Mouse (Mus musculus) G1E (cell line): ENCODE results near the gene Tmprss13. TPM values are rescaled to one million over a fixed set of nuclear protein-coding genes. Genes with fewer than 3 reads are reported as not detected.

Experiments used
- ATAC-seq: 2 replicates; pipeline ENCODE4 v1.8.0; 2016; ENCODE audit warnings: mild to moderate bottlenecking; ENCODE audit not compliant: insufficient number of reproducible peaks, poor library complexity, low FRiP score, severe bottlenecking; ENCODE audit errors: extremely low read depth
- DNase-seq: peaks from one replicate; pipeline ENCODE4 v3.0.0; 2012; ENCODE audit warnings: low spot score
- H3K27me3 ChIP-seq: 2 replicates; pipeline ENCODE4 v1.6.1; 2012; ENCODE audit warnings: mild to moderate bottlenecking, low read length, inconsistent platforms; ENCODE audit not compliant: insufficient read depth
- H3K36me3 ChIP-seq: replicated peaks from 2 replicates; pipeline ENCODE3; 2012; ENCODE audit warnings: mild to moderate bottlenecking, inconsistent platforms
- H3K4me1 ChIP-seq: 2 replicates; pipeline ENCODE4 v1.6.1; 2012; ENCODE audit warnings: low read depth, low read length, inconsistent platforms, mixed read lengths; ENCODE audit not compliant: insufficient read depth
- H3K4me3 ChIP-seq: 2 replicates; pipeline ENCODE4 v1.5.1; 2012; ENCODE audit warnings: low read depth, mild to moderate bottlenecking, inconsistent platforms, low read length, moderate library complexity, mixed read lengths
- H3K9me3 ChIP-seq: replicated peaks from 2 replicates; pipeline ENCODE4 v1.6.1; 2012; ENCODE audit warnings: inconsistent platforms
- CTCF ChIP-seq: IDR thresholded peaks from 2 replicates; pipeline ENCODE4 v1.5.1; 2012; ENCODE audit warnings: low read depth, low read length, inconsistent platforms, mixed read lengths
- GATA1 ChIP-seq: IDR thresholded peaks from 2 replicates; pipeline ENCODE4 v1.6.1; 2012; ENCODE audit warnings: borderline replicate concordance, low read length, inconsistent platforms, mixed read lengths
- GATA2 ChIP-seq: IDR thresholded peaks from 2 replicates; pipeline ENCODE4 v1.6.1; 2012; ENCODE audit warnings: low read depth, low read length, inconsistent platforms, borderline replicate concordance
- POLR2AphosphoS5 ChIP-seq: IDR thresholded peaks from 2 replicates; pipeline ENCODE4 v1.6.1; 2012; ENCODE audit warnings: low read depth, low read length, inconsistent platforms; ENCODE audit not compliant: insufficient replicate concordance
- TAL1 ChIP-seq: conservative IDR thresholded peaks from 2 replicates; pipeline ENCODE4 v1.6.1; 2012; ENCODE audit warnings: low read depth, low read length, inconsistent platforms, mixed read lengths
- polyA plus RNA-seq: library from polyadenylated mRNA; stranded (reverse); fragments of >175 nt; gene quantifications from 2 replicates; pipeline ENCODE4 v1.2.3, GENCODE M21; 2012
- total RNA-seq, 2 experiments: library from RNA; stranded (forward) in 1 of 2; stranded (reverse) in 1 of 2; fragments of 200-1000 nt in 1 of 2; fragments of >200 nt in 1 of 2; fragmentation: Nextera tagmentation in 1 of 2; gene quantifications; 2 replicates each; pipeline ENCODE4 v1.2.3; 2014 to 2017

Tmprss13 gene
- total and polyA plus RNA-seq, 3 experiments: 0.05 TPM; not detected in 2

DNA sequence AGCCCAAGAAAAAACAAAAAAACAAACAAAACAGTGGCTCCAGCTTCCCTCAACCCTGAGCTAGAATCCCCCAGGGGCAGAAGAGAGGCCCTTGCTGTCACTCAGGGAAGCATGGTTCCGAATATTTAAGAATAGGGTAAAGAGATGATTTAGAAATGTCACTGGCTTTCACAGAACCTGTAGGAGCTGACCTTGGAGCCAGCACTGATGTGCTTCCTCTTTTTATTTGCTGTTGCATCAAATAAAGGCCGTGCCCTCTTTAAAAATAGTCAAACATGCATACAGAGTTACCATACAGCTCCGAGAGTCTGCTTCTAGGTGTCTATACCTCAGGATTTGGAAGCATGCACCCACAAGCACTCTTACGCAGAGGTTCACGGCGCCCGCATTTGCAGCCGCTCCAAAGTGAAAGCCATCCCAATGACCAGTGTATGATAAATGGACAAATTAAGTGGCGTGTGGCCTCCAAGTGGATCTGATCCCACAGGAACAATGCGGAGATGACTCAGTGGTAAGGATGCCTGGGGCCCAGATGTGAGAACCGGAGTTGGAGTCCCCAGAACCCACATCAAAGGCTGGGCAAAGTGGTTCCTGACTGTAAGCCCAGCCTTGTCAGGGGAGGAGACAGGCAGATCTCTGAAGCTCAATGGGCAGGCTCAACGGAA, 12.0 kb upstream of the Tmprss13 start:
- no peaks in the 10 kb centered on the region for H3K36me3 ChIP-seq
- no peaks in the 10 kb centered on the region for H3K9me3 ChIP-seq
- no peak overlapping the region for H3K4me3 ChIP-seq
- peaks cover 10% of the 10 kb centered on the region; the same call in 1 of the 2 replicates for H3K27me3 ChIP-seq
- TF ChIP-seq CTCF (no peak), GATA1 (no peak), TAL1 (no peak), GATA2 (no peak), POLR2AphosphoS5 (no peak)
- no peak for ATAC-seq
- H3K4me1 ChIP-seq: 0 out of 2 replicates have a peak, but pooled peaks cover 1% of the 10 kb centered on the region
- DNase-seq: no peak

GRCm38 (mm10) chr9:45308521-45308920, 10.4 kb upstream of the Tmprss13 start:
- Histone ChIP-seq H3K36me3 (no peaks in the 10 kb centered on the region), H3K9me3 (no peaks in the 10 kb centered on the region), H3K4me1 (no peaks in the 10 kb centered on the region), H3K4me3 (no peak overlapping the region), H3K27me3 (peaks cover 10% of the 10 kb centered on the region; the same call in 1 of the 2 replicates)
- TF ChIP-seq TAL1 (no peak), CTCF (no peak), POLR2AphosphoS5 (no peak), GATA1 (no peak), GATA2 (no peak)
- ATAC-seq (no peak), DNase-seq (no peak)

DNA sequence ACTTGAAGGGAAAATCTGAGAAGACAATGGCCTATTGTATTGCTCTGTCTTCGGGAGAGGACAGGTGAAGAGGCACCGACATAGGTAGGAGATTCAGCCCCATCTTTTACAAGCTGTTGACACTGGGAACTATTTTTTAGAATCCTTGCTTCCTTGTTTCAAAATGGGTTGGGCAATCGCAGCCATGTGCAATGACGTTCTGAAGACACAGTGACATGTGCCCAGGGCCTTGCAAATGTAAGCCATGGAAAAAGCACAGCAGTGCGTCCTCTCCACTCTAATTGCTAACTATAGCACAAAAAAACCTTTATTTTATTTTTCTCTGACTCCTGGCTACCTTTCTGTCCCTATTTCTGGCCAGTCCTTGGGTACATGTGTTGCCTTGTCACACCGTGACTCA, 7.0 kb upstream of the Tmprss13 start:
- H3K36me3 ChIP-seq: no peaks in the 10 kb centered on the region
- H3K4me3 ChIP-seq: no peak overlapping the region
- ATAC-seq (no peak), DNase-seq (no peak)
- H3K9me3 ChIP-seq: no peaks in the 10 kb centered on the region
- peaks cover 4% of the 10 kb centered on the region; the same call in 1 of the 2 replicates for H3K27me3 ChIP-seq
- H3K4me1 ChIP-seq: no peaks in the 10 kb centered on the region
- TF ChIP-seq POLR2AphosphoS5 (no peak), TAL1 (no peak), GATA1 (no peak)

DNA sequence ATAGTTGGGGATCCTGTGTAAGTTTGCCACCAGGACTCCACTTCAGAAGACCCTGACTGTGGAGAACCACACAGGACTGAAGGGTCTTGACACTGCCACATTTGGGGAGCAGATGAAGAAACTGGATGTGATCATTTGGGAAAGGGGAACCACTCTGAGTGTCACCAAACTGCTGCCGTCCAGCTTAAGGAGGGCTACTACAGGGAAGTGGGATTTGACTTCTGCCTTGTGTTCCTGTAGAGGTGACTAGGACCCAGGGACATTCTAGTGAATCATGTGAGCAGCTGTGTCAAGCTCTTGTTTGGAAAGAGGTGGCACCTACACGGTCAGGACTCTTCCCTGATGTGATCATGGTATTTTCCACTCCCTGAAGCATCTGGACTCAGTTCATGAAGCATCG, 5.0 kb upstream of the Tmprss13 start:
- DNase-seq (no peak), ATAC-seq (no peak)
- Histone ChIP-seq H3K27me3 (no peaks in the 10 kb centered on the region), H3K36me3 (no peaks in the 10 kb centered on the region), H3K9me3 (no peaks in the 10 kb centered on the region), H3K4me1 (no peaks in the 10 kb centered on the region), H3K4me3 (no peak overlapping the region)
- TF ChIP-seq TAL1 (no peak), CTCF (no peak), GATA1 (no peak), POLR2AphosphoS5 (no peak), GATA2 (no peak)

- Histone ChIP-seq H3K9me3 (no peaks in the 10 kb centered on the region), H3K4me3 (no peak overlapping the region), H3K36me3 (no peaks in the 10 kb centered on the region), H3K4me1 (no peaks in the 10 kb centered on the region), H3K27me3 (no peaks in the 10 kb centered on the region)
- no peak for TF ChIP-seq CTCF
- TF ChIP-seq GATA2: no peak
- TF ChIP-seq POLR2AphosphoS5: no peak
- TF ChIP-seq TAL1: no peak
- no peak for TF ChIP-seq GATA1
- DNase-seq (no peak), ATAC-seq (no peak)
Observed at GRCm38 (mm10) chr9:45317635-45318034, 1.3 kb upstream of the Tmprss13 start.

GRCm38 (mm10) chr9:45321465-45321864, 2.6 kb downstream of the Tmprss13 start:
- ATAC-seq (no peak), DNase-seq (no peak)
- Histone ChIP-seq H3K9me3 (no peaks in the 10 kb centered on the region), H3K4me1 (no peaks in the 10 kb centered on the region), H3K27me3 (no peaks in the 10 kb centered on the region), H3K4me3 (no peak overlapping the region), H3K36me3 (no peaks in the 10 kb centered on the region)
- no peak for TF ChIP-seq CTCF
- no peak for TF ChIP-seq TAL1
- no peak for TF ChIP-seq GATA2
- no peak for TF ChIP-seq GATA1
- no peak for TF ChIP-seq POLR2AphosphoS5
